Mouse (Mus musculus): ENCODE measurements around the gene Ccl21a.
"Not testable (repeated sequence)": the region's sequence is repeated elsewhere in the genome, so short reads cannot be mapped to it uniquely, and the experiment has no call there.

Gene Ccl21a

GRCm38 (mm10) chr4:42773893-42774292 is at the start of gene Ccl21a:
Ccl21a (minus strand) TSS chr4:42773993.
- not testable (repeated sequence) for DNase-seq (ENCODE audit: low spot score in 2 of 2)

GRCm38 (mm10) chr4:42756477-42756876 is 17.3 kb downstream of the Ccl21a start, which contains the start of gene Ccl19:
Ccl19 (minus strand) TSS chr4:42756577.
- not testable (repeated sequence) for DNase-seq (ENCODE audit: low spot score in 2 of 2)

- DNase-seq (ENCODE audit: low spot score in 2 of 2): not testable (repeated sequence)
These were observed 38.5 kb downstream of the Ccl21a start, which contains the start of gene 4930578G10Rik for GRCm38 (mm10) chr4:42735245-42735644. 4930578G10Rik (plus strand) TSS chr4:42735545.

Measured in spleen, postnatal 10 days (tissue).